Mouse (Mus musculus) liver, embryonic 14.5 days (tissue): Measurements from ENCODE around the gene Csk. TPM values are rescaled to one million over a fixed set of nuclear protein-coding genes. Genes with fewer than 3 reads are reported as not detected.
A peak's percentile ranks its signal among the peaks of the same experiment; 100 is the strongest.

Source experiments
- ATAC-seq: fragments of 200-750 bp; cut with Nextera tagmentation; 2 replicates; pipeline ENCODE4 v1.8.0; 2017; ENCODE audit warnings: moderate number of reproducible peaks, mild to moderate bottlenecking, moderate library complexity; ENCODE audit not compliant: insufficient read depth
- DNase-seq, 3 experiments: peaks; one replicate each; pipeline ENCODE4 v3.0.0-alpha.2; 2012 to 2013; ENCODE audit warnings: low read depth in 3 of 3, low spot score in 3 of 3
- H3K27ac ChIP-seq: fragments of 300-500 bp; sonication (generic); 2 replicates; pipeline ENCODE4 v1.5.1; 2014; ENCODE audit warnings: moderate library complexity, mild to moderate bottlenecking, control low read depth, inconsistent platforms
- H3K27me3 ChIP-seq: fragments of 300-500 bp; sonication (generic); 2 replicates; pipeline ENCODE4 v1.6.1; 2014; ENCODE audit warnings: mild to moderate bottlenecking, low read length, moderate library complexity; ENCODE audit not compliant: control insufficient read depth, insufficient read depth
- H3K36me3 ChIP-seq: fragments of 300-500 bp; sonication (generic); replicated peaks from 2 replicates; pipeline ENCODE4 v1.6.1; 2014; ENCODE audit warnings: low read depth; ENCODE audit not compliant: control insufficient read depth, insufficient read depth
- H3K4me1 ChIP-seq, 2 experiments: fragments of 200-500 bp in 1 of 2; fragments of 300-500 bp in 1 of 2; sonication (generic) in 1 of 2; replicated peaks; 2 replicates each; pipeline ENCODE4 v1.6.1; 2012 to 2014; ENCODE audit warnings: antibody characterized with exemption in 1 of 2, inconsistent platforms in 1 of 2, low read length in 1 of 2; ENCODE audit not compliant: control insufficient read depth in 2 of 2, insufficient read depth in 2 of 2
- H3K4me2 ChIP-seq: fragments of 300-500 bp; sonication (generic); 2 replicates; pipeline ENCODE4 v1.6.1; 2014; ENCODE audit warnings: low read depth, mild to moderate bottlenecking, control low read depth, moderate library complexity
- H3K4me3 ChIP-seq, 2 experiments: fragments of 200-500 bp in 1 of 2; fragments of 300-500 bp in 1 of 2; sonication (generic) in 1 of 2; 2 replicates each; pipeline ENCODE4 v1.5.1; 2012 to 2014; ENCODE audit warnings: low read depth in 2 of 2, low read length in 2 of 2, mild to moderate bottlenecking in 2 of 2, control low read depth in 1 of 2, inconsistent platforms in 1 of 2, moderate library complexity in 1 of 2; ENCODE audit not compliant: insufficient read depth in 1 of 2
- H3K9ac ChIP-seq: fragments of 300-500 bp; sonication (generic); replicated peaks from 2 replicates; pipeline ENCODE4 v1.6.1; 2014; ENCODE audit warnings: mild to moderate bottlenecking, control low read depth, moderate library complexity
- H3K9me3 ChIP-seq: fragments of 300-500 bp; sonication (generic); 2 replicates; pipeline ENCODE4 v1.6.1; 2016; ENCODE audit warnings: low read length, mixed read lengths; ENCODE audit not compliant: control insufficient read depth
- CTCF ChIP-seq: IDR thresholded peaks from 2 replicates; pipeline ENCODE4 v1.5.1; 2016; ENCODE audit warnings: antibody characterized with exemption, low read depth, control low read depth
- EP300 ChIP-seq: IDR thresholded peaks from 2 replicates; pipeline ENCODE4 v1.6.1; 2016; ENCODE audit warnings: antibody characterized with exemption, low read depth
- WGBS: fragments of 180-500 bp; shearing (Covaris S2); extraction: QIAGEN DNeasy Blood & Tissue Kit; methylation state at CpG from one replicate; pipeline ENCODE4 v1.1.7; 2014; ENCODE audit not compliant: insufficient replicate concordance; 5-methylcytosine and 5-hydroxymethylcytosine counted together
- polyA plus RNA-seq, 2 experiments: library from polyadenylated mRNA; depleted of rRNA in 1 of 2; stranded (reverse) in 1 of 2; unstranded in 1 of 2; fragments of >200 nt; fragmentation: Nextera tagmentation in 1 of 2; extraction: Ambion mirVana in 1 of 2; gene quantifications; 2 replicates each; pipeline versions ENCODE4 v1.2.1 to v1.2.3; 2012 to 2014

The Csk gene
- polyA plus RNA-seq, 2 experiments, result 11.1 to 26.3 TPM

DNA sequence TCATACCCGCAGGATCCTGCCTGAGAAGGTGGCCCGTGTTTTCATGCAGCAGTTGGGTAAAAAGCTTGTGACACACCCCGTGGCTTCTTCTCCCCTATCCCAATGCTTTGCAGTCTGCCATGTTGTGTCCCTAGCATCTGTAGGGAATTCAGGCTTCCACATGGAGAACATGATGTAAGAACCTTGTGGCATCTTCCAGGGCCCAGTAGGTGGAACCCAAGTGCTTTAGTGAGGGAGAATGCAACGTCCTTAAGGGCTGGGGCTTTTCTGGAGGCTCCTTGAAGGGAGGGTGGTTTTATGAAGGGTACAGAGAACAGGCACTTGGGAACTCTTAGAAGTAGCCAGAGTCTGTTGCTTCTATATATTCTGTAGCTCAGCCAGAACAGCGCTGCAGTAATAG is 62.7 kb downstream of the Csk start:
- H3K4me1 ChIP-seq, result peaks cover 4 to 6% of the 10 kb centered on the region in 2 experiments
- H3K36me3 ChIP-seq, result no peaks in the 10 kb centered on the region
- ATAC-seq, result no peak
- no peak overlapping the region for H3K4me3 ChIP-seq
- WGBS, result 38% methylated on average over 5 of the region's 5 CpGs
- DNase-seq, result no peak
- H3K4me2 ChIP-seq, result no peak overlapping the region
- no peaks in the 10 kb centered on the region for H3K27me3 ChIP-seq
- H3K9ac ChIP-seq, result no peak overlapping the region
- no peaks in the 10 kb centered on the region for H3K9me3 ChIP-seq
- H3K27ac ChIP-seq, result no peak overlapping the region
- peak; percentile 32; the same call in 1 of the 2 replicates for TF ChIP-seq CTCF
- no peak for TF ChIP-seq EP300

DNA sequence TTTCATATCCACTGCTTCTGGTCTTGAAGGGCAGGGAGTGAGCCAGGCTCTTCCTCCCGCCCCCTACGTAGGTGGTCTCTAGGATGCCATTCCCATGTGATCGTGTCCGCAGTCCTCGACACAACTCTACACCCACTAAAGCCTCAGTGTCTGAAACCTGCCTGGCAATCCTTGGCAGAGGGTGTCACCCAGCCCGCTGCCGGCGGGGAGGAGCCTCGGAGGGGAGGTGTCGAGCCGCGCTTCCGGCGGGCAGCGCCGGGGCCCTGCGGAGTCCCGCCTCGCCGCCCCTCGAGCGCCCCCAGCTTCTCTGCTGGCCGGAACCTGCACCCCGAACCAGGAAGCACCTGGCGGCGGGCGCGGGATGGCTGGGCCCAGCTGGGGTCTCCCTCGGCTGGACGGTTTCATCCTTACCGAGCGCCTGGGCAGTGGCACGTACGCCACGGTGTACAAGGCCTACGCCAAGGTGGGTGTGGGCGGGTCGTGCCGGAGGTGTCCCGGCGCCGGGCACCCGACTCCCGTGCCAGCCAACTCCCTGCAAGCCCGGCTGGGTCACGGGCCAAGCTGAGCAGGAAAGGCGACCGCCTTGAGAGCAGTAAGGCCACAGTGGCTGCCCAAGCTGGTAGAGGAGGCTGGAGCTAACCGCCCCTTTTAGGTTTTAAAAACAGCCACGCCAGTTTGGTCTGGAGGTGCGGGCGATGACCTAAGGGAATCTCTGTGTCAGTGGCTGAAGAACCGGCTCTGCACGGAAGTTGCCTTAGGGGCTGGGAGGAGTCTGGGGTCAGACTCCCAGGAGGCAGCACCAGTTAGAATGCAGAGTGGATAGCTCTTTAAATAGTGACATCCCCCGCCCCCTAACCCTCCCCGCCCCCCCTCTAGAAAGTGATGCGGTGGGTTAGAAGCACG is 64.0 kb downstream of the Csk start, which contains the start of gene Ulk3:
Gene Ulk3 (plus strand): TSS at position 229 of the 903 bp plus-strand sequence.
- TF ChIP-seq CTCF (peak; percentile 34), EP300 (no peak)
- ATAC-seq, result peak; percentile 81
- Histone ChIP-seq H3K4me2 (peak within 1 kb of the TSS; percentile 91), H3K4me3 (peak within 1 kb of the TSS; percentile 74 to 81), H3K27ac (no peak within 1 kb of the TSS; the same call in 1 of the 2 replicates), H3K36me3 (no peaks in the 10 kb centered on the region), H3K9ac (peak within 1 kb of the TSS; percentile 76), H3K4me1 (peaks cover 4 to 6% of the 10 kb centered on the region in 2 experiments), H3K27me3 (no peaks in the 10 kb centered on the region), H3K9me3 (no peaks in the 10 kb centered on the region)
- DNase-seq, result peak; percentile 38 to 58 (median 53)
- under 1% methylated on average over 58 of the region's 58 CpGs for WGBS

DNA sequence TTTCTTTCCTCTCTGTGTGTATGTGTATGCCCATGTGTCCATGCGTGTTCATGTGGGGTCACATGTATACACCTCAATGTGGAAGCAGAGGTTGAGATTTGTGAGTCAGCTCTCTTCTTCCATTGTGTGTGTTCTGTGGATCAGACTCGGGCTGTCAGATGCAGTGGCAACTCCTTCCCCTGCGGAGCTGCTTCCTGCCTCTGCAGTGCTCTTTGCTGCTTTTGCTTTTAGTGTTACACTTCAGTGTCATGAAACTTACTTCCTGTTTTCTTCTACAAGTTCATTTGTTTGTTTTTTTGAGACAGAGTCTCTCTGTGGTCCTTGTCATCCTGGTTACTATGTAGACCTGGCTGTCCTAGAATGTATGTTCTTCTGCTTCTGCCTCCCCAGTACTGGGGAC is 68.4 kb downstream of the Csk start:
- ATAC-seq (no peak), DNase-seq (no peak)
- Histone ChIP-seq H3K4me2 (no peak overlapping the region), H3K36me3 (peaks cover 5% of the 10 kb centered on the region), H3K27ac (no peak overlapping the region), H3K9ac (no peak overlapping the region), H3K9me3 (no peaks in the 10 kb centered on the region), H3K4me1 (peaks cover 4 to 6% of the 10 kb centered on the region in 2 experiments), H3K4me3 (no peak overlapping the region), H3K27me3 (no peaks in the 10 kb centered on the region)
- WGBS, result 60% methylated on average over 3 of the region's 3 CpGs
- TF ChIP-seq EP300 (no peak), CTCF (no peak)

DNA sequence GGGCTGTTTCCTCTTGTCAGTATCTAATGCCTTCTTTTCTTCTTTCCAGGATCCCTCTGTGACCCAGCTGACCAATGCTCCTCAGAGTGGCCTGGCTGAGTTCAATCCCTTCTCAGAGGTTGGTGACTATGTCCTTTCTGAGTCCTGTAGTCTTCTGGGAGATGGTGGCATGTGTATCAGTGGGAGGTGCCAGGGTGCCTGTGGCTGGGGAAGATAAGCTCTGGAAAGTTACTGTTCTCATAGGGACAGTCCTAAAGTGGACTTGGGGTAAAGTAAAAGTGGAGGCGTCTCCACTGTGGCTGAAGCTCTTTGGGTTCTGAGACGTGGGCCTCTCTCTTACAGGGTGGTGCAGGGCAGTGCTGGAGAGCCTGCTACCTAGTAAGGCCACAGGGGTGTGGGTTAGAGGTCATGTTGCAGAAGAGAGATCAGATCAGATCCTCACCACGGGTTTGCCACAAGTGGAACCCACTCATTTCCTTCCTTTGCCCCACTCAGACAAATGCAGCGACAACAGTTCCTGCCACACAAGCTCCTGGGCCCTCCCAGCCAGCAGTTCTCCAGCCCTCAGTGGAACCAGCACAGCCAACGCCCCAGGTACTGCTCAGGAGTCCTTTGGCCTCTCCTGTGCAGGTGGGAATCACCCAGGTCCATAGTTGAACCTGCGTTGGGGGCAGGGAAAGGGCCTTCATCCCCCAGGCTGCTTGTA is 76.1 kb downstream of the Csk start:
- ATAC-seq (peak; percentile 86), DNase-seq (peak in 1 of 3 experiments; percentile 49)
- no peaks in the 10 kb centered on the region for H3K9me3 ChIP-seq
- peak overlapping the region; percentile 35 for H3K4me2 ChIP-seq
- H3K27me3 ChIP-seq, result no peaks in the 10 kb centered on the region
- peaks cover 5% of the 10 kb centered on the region for H3K36me3 ChIP-seq
- TF ChIP-seq EP300 (peak; percentile 57), CTCF (no peak)
- H3K27ac ChIP-seq, result peak overlapping the region; percentile 45
- no peak overlapping the region for H3K4me3 ChIP-seq
- H3K4me1 ChIP-seq, result peaks cover 10 to 15% of the 10 kb centered on the region in 2 experiments
- H3K9ac ChIP-seq, result peak overlapping the region; percentile 36
- 20% methylated on average over 6 of the region's 6 CpGs for WGBS

Other genes with a start within 250 kb of the Csk start
- gene Ppcdc, start 213.5 kb downstream of the Csk start, polyA plus RNA-seq (2012; rRNA removed), result 9.4 and 10.0 TPM in 2 replicates
- gene Ppcdc, start 213.5 kb downstream of the Csk start, polyA plus RNA-seq (2014; fragmentation: Nextera tagmentation; extraction: Ambion mirVana), result 7.4 and 9.4 TPM in 2 replicates
- gene Scamp5, start 185.6 kb downstream of the Csk start, polyA plus RNA-seq (2012; rRNA removed), result 9.1 and 9.2 TPM in 2 replicates
- 4.5 and 5.2 TPM in 2 replicates for gene Scamp5, start 185.6 kb downstream of the Csk start, polyA plus RNA-seq (2014; fragmentation: Nextera tagmentation; extraction: Ambion mirVana)
- 0.09 and 0.18 TPM in 2 replicates for gene Rpp25, start 149.6 kb downstream of the Csk start, polyA plus RNA-seq (2012; rRNA removed)
- 0.39 and 0.54 TPM in 2 replicates for gene Rpp25, start 149.6 kb downstream of the Csk start, polyA plus RNA-seq (2014; fragmentation: Nextera tagmentation; extraction: Ambion mirVana)
- 104 and 121 TPM in 2 replicates for gene Cox5a, start 132.4 kb downstream of the Csk start, polyA plus RNA-seq (2012; rRNA removed)
- 316 and 317 TPM in 2 replicates for gene Cox5a, start 132.4 kb downstream of the Csk start, polyA plus RNA-seq (2014; fragmentation: Nextera tagmentation; extraction: Ambion mirVana)
- gene Fam219b, start 116.1 kb downstream of the Csk start, polyA plus RNA-seq (2012; rRNA removed), result 2.0 and 3.1 TPM in 2 replicates
- 4.8 and 5.9 TPM in 2 replicates for gene Fam219b, start 116.1 kb downstream of the Csk start, polyA plus RNA-seq (2014; fragmentation: Nextera tagmentation; extraction: Ambion mirVana)
- gene Mpi, start 100.9 kb downstream of the Csk start, polyA plus RNA-seq (2012; rRNA removed), result 8.1 and 8.5 TPM in 2 replicates
- 6.7 and 7.9 TPM in 2 replicates for gene Mpi, start 100.9 kb downstream of the Csk start, polyA plus RNA-seq (2014; fragmentation: Nextera tagmentation; extraction: Ambion mirVana)
- gene Scamp2, start 92.7 kb downstream of the Csk start, polyA plus RNA-seq (2012; rRNA removed), result 13.9 and 15.6 TPM in 2 replicates
- gene Scamp2, start 92.7 kb downstream of the Csk start, polyA plus RNA-seq (2014; fragmentation: Nextera tagmentation; extraction: Ambion mirVana), result 20.7 and 21.1 TPM in 2 replicates
- 4.5 and 5.1 TPM in 2 replicates for gene Ulk3, start 64.2 kb downstream of the Csk start, polyA plus RNA-seq (2012; rRNA removed)
- gene Ulk3, start 64.2 kb downstream of the Csk start, polyA plus RNA-seq (2014; fragmentation: Nextera tagmentation; extraction: Ambion mirVana), result 2.0 and 2.3 TPM in 2 replicates
- not detected in 2 replicates for gene Cplx3, start 47.4 kb downstream of the Csk start, polyA plus RNA-seq (2012; rRNA removed)
- gene Cplx3, start 47.4 kb downstream of the Csk start, polyA plus RNA-seq (2014; fragmentation: Nextera tagmentation; extraction: Ambion mirVana), result not detected in 2 replicates
- gene Lman1l, start 32.9 kb downstream of the Csk start, polyA plus RNA-seq (2012; rRNA removed), result not detected in 2 replicates
- not detected in 2 replicates for gene Lman1l, start 32.9 kb downstream of the Csk start, polyA plus RNA-seq (2014; fragmentation: Nextera tagmentation; extraction: Ambion mirVana)
- 0.06 and 0.11 TPM in 2 replicates for gene Cyp1a2, start 30.1 kb upstream of the Csk start, polyA plus RNA-seq (2012; rRNA removed)
- 0.11 and 0.18 TPM in 2 replicates for gene Cyp1a2, start 30.1 kb upstream of the Csk start, polyA plus RNA-seq (2014; fragmentation: Nextera tagmentation; extraction: Ambion mirVana)
- 0.13 and 0.15 TPM in 2 replicates for gene Cyp1a1, start 34.3 kb upstream of the Csk start, polyA plus RNA-seq (2012; rRNA removed)
- not detected in 2 replicates for gene Cyp1a1, start 34.3 kb upstream of the Csk start, polyA plus RNA-seq (2014; fragmentation: Nextera tagmentation; extraction: Ambion mirVana)
- 6.9 and 7.2 TPM in 2 replicates for gene Edc3, start 54.9 kb upstream of the Csk start, polyA plus RNA-seq (2012; rRNA removed)
- 10.3 and 12.8 TPM in 2 replicates for gene Edc3, start 54.9 kb upstream of the Csk start, polyA plus RNA-seq (2014; fragmentation: Nextera tagmentation; extraction: Ambion mirVana)
- gene Clk3, start 112.2 kb upstream of the Csk start, polyA plus RNA-seq (2012; rRNA removed), result 110 and 136 TPM in 2 replicates
- 88.0 and 95.0 TPM in 2 replicates for gene Clk3, start 112.2 kb upstream of the Csk start, polyA plus RNA-seq (2014; fragmentation: Nextera tagmentation; extraction: Ambion mirVana)
- 7.8 and 9.3 TPM in 2 replicates for gene Arid3b, start 183.2 kb upstream of the Csk start, polyA plus RNA-seq (2012; rRNA removed)
- gene Arid3b, start 183.2 kb upstream of the Csk start, polyA plus RNA-seq (2014; fragmentation: Nextera tagmentation; extraction: Ambion mirVana), result 8.5 and 9.3 TPM in 2 replicates